Mouse (Mus musculus) embryonic facial prominence, embryonic 11.5 days (tissue): ENCODE data around the gene Tnfaip8l2. TPM values are rescaled to one million over a fixed set of nuclear protein-coding genes. Genes with fewer than 3 reads are reported as not detected.

Experiments
- ATAC-seq: fragments of 200-750 bp; cut with Nextera tagmentation; replicated peaks from 2 replicates; pipeline ENCODE4 v1.8.0; 2017; ENCODE audit warnings: low read depth; ENCODE audit not compliant: insufficient number of reproducible peaks, low FRiP score, low TSS enrichment
- DNase-seq: peaks from one replicate; pipeline ENCODE4 v3.0.0-alpha.2; 2015; ENCODE audit warnings: low spot score
- H3K27ac ChIP-seq: fragments of 300-500 bp; sonication (generic); replicated peaks from 2 replicates; pipeline ENCODE4 v1.5.1; 2014; ENCODE audit warnings: mild to moderate bottlenecking, low read depth, low read length, control low read depth
- H3K27me3 ChIP-seq: fragments of 300-500 bp; sonication (generic); 2 replicates; pipeline ENCODE4 v1.6.1; 2014; ENCODE audit warnings: mild to moderate bottlenecking, low read length, moderate library complexity, mixed read lengths; ENCODE audit not compliant: control insufficient read depth, insufficient read depth
- H3K36me3 ChIP-seq: fragments of 300-500 bp; sonication (generic); replicated peaks from 2 replicates; pipeline ENCODE4 v1.6.1; 2014; ENCODE audit warnings: low read depth, mild to moderate bottlenecking, low read length, moderate library complexity, mixed read lengths; ENCODE audit not compliant: control insufficient read depth, insufficient read depth
- H3K4me1 ChIP-seq: fragments of 300-500 bp; sonication (generic); 2 replicates; pipeline ENCODE4 v1.6.1; 2014; ENCODE audit warnings: low read length, mixed read lengths; ENCODE audit not compliant: control insufficient read depth, insufficient read depth
- H3K4me2 ChIP-seq: fragments of 300-500 bp; sonication (generic); 2 replicates; pipeline ENCODE4 v1.6.1; 2014; ENCODE audit warnings: low read depth, mild to moderate bottlenecking, control low read depth, low read length, moderate library complexity
- H3K4me3 ChIP-seq: fragments of 300-500 bp; sonication (generic); 2 replicates; pipeline ENCODE4 v1.5.1; 2014; ENCODE audit warnings: low read depth, low read length, control low read depth
- H3K9ac ChIP-seq: fragments of 300-500 bp; sonication (generic); replicated peaks from 2 replicates; pipeline ENCODE4 v1.6.1; 2014; ENCODE audit warnings: mild to moderate bottlenecking, control low read depth, low read length
- H3K9me3 ChIP-seq: fragments of 300-500 bp; sonication (generic); replicated peaks from 2 replicates; pipeline ENCODE4 v1.6.1; 2016; ENCODE audit warnings: mild to moderate bottlenecking, low read length, inconsistent platforms, mixed read lengths; ENCODE audit not compliant: control insufficient read depth
- WGBS: fragments of 180-500 bp; shearing (Covaris S2); extraction: QIAGEN DNeasy Blood & Tissue Kit; methylation state at CpG from one replicate; pipeline ENCODE4 v1.1.7; 2014; 5-methylcytosine and 5-hydroxymethylcytosine counted together
- microRNA-seq: library from miRNA; unstranded; fragments of <30 nt; microRNA quantifications from one replicate; pipeline ENCODE4, GENCODE M21; 2016; ENCODE audit warnings: borderline number of aligned reads
- polyA plus RNA-seq: library from polyadenylated mRNA; unstranded; fragments of >200 nt; fragmentation: Nextera tagmentation; extraction: Ambion mirVana; gene quantifications from 2 replicates; pipeline ENCODE4 v1.2.1, GENCODE M21; 2014

Tnfaip8l2 gene
- polyA plus RNA-seq, 1 experiment from 2014 or later, result 2.0 TPM

- Histone ChIP-seq H3K27ac (peak overlapping the region; percentile 42), H3K9me3 (no peaks in the 10 kb centered on the region), H3K4me3 (peak overlapping the region; percentile 88), H3K36me3 (no peaks in the 10 kb centered on the region), H3K27me3 (no peaks in the 10 kb centered on the region), H3K4me2 (peak overlapping the region; percentile 50), H3K9ac (peak overlapping the region; percentile 87), H3K4me1 (no peaks in the 10 kb centered on the region)
- ATAC-seq (peak; percentile 25; the same call in 1 of the 2 replicates), DNase-seq (no peak)
- 0% methylated on average over 16 of the region's 16 CpGs for WGBS
Measured at GRCm38 (mm10) chr3:95105586-95106337, 36.4 kb downstream of the Tnfaip8l2 start.

DNA sequence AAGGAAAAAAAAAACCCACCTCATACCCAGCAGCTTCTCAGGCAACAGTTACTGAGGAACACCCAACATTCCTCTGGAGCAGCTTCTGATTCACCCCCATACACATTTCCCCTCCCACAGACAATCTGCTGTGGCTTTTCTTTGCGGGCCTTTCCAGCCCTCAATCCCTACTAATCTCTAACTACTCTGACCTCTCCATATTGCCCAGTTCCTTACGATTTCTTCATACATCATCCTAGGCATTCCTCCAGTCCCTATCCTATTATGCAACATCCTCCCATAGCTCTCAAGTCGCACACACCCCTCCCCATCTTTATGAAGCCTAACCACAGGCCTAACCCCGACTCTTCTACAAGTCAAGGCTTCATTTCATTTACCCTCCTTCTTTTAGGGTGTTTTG, 37.0 kb downstream of the Tnfaip8l2 start:
- no peaks in the 10 kb centered on the region for H3K9me3 ChIP-seq
- peak overlapping the region; percentile 50 for H3K4me2 ChIP-seq
- H3K27ac ChIP-seq, result no peak overlapping the region
- peak overlapping the region; percentile 88 for H3K4me3 ChIP-seq
- WGBS, result 78% methylated on average over 4 of the region's 4 CpGs
- no peaks in the 10 kb centered on the region for H3K27me3 ChIP-seq
- no peak overlapping the region for H3K9ac ChIP-seq
- DNase-seq (no peak), ATAC-seq (no peak)
- no peaks in the 10 kb centered on the region for H3K4me1 ChIP-seq
- no peaks in the 10 kb centered on the region for H3K36me3 ChIP-seq

GRCm38 (mm10) chr3:95100854-95101253, 41.3 kb downstream of the Tnfaip8l2 start:
- ATAC-seq, result no peak
- no peaks in the 10 kb centered on the region for H3K36me3 ChIP-seq
- 24% methylated on average over 2 of the region's 2 CpGs for WGBS

More at GRCm38 (mm10) chr3:95100854-95101253, 41.3 kb downstream of the Tnfaip8l2 start:
- Histone ChIP-seq H3K9ac (no peak overlapping the region), H3K27ac (no peak overlapping the region), H3K4me1 (no peaks in the 10 kb centered on the region), H3K27me3 (no peaks in the 10 kb centered on the region), H3K9me3 (no peaks in the 10 kb centered on the region), H3K4me2 (no peak overlapping the region), H3K4me3 (no peak overlapping the region)
- no peak for DNase-seq

Small RNA genes within 50 kb of the gene (microRNA-seq; reads per million reads assigned to microRNA genes)
- gene Mir8099-1, result not detected

Other genes starting within 250 kb of the Tnfaip8l2 start
- gene Selenbp1, start 209.3 kb downstream of the Tnfaip8l2 start, polyA plus RNA-seq, result 10.5 and 11.3 TPM in 2 replicates
- gene Rfx5, start 188.3 kb downstream of the Tnfaip8l2 start, polyA plus RNA-seq, result 10.8 and 12.5 TPM in 2 replicates
- 25.1 and 30.1 TPM in 2 replicates for gene Pi4kb, start 167.6 kb downstream of the Tnfaip8l2 start, polyA plus RNA-seq
- gene Zfp687, start 126.9 kb downstream of the Tnfaip8l2 start, polyA plus RNA-seq, result 18.0 and 23.0 TPM in 2 replicates
- gene Psmd4, start 99.7 kb downstream of the Tnfaip8l2 start, polyA plus RNA-seq, result 311 and 325 TPM in 2 replicates
- 15.4 and 16.1 TPM in 2 replicates for gene Pip5k1a, start 35.4 kb downstream of the Tnfaip8l2 start, polyA plus RNA-seq
- gene Vps72, start 31.3 kb downstream of the Tnfaip8l2 start, polyA plus RNA-seq, result 229 and 232 TPM in 2 replicates
- 0.28 and 0.42 TPM in 2 replicates for gene Tmod4, start 17.9 kb downstream of the Tnfaip8l2 start, polyA plus RNA-seq
- gene Scnm1, start 8.3 kb downstream of the Tnfaip8l2 start, polyA plus RNA-seq, result 71.8 and 84.0 TPM in 2 replicates
- 13.2 and 15.1 TPM in 2 replicates for gene Lysmd1, start 8.3 kb downstream of the Tnfaip8l2 start, polyA plus RNA-seq
- 8.6 and 9.5 TPM in 2 replicates for gene Sema6c, start 18.1 kb upstream of the Tnfaip8l2 start, polyA plus RNA-seq
- 5.7 and 6.7 TPM in 2 replicates for gene Gabpb2, start 75.6 kb upstream of the Tnfaip8l2 start, polyA plus RNA-seq
- gene Cdc42se1, start 86.4 kb upstream of the Tnfaip8l2 start, polyA plus RNA-seq, result 93.9 and 105 TPM in 2 replicates
- gene Mllt11, start 89.8 kb upstream of the Tnfaip8l2 start, polyA plus RNA-seq, result 52.9 and 56.9 TPM in 2 replicates
- 0.54 TPM in 1 of 2 replicates, not detected in the other for gene Gm128, start 99.2 kb upstream of the Tnfaip8l2 start, polyA plus RNA-seq
- 2.9 and 4.0 TPM in 2 replicates for gene Bnipl, start 108.8 kb upstream of the Tnfaip8l2 start, polyA plus RNA-seq
- 45.7 and 46.8 TPM in 2 replicates for gene Mindy1, start 139.0 kb upstream of the Tnfaip8l2 start, polyA plus RNA-seq
- gene Prune1, start 139.7 kb upstream of the Tnfaip8l2 start, polyA plus RNA-seq, result 25.9 and 28.2 TPM in 2 replicates
- gene Anxa9, start 164.8 kb upstream of the Tnfaip8l2 start, polyA plus RNA-seq, result 1.5 and 1.9 TPM in 2 replicates
- gene Cers2, start 172.4 kb upstream of the Tnfaip8l2 start, polyA plus RNA-seq, result 117 and 118 TPM in 2 replicates
- gene Setdb1, start 214.8 kb upstream of the Tnfaip8l2 start, polyA plus RNA-seq, result 66.2 and 67.3 TPM in 2 replicates